Mouse (Mus musculus): ENCODE measurements around the gene Grifin. TPM values are rescaled to one million over a fixed set of nuclear protein-coding genes. Genes with fewer than 3 reads are reported as not detected.

The Grifin gene
- polyA plus RNA-seq (2015; fragmentation: Nextera tagmentation; extraction: Ambion mirVana), result not detected in 2 replicates

- Histone ChIP-seq H3K4me1 (replicated peaks) (peaks cover 29% of the 10 kb centered on the region), H3K4me2 (replicated peaks) (no peak within 1 kb of the TSS), H3K27me3 (0 out of 2 replicates have a peak, but pooled peaks cover 3% of the 10 kb centered on the region), H3K9me3 (no peaks in the 10 kb centered on the region), H3K27ac (no peak within 1 kb of the TSS), H3K4me3 (replicated peaks) (no peak within 1 kb of the TSS), H3K9ac (replicated peaks) (0 out of 2 replicates have a peak within 1 kb of the TSS, but pooled peaks have one; percentile 2), H3K36me3 (no peaks in the 10 kb centered on the region)
- 94% methylated on average over 4 of the region's 4 CpGs for WGBS
- ATAC-seq, result no peak; the same call in 1 of the 2 replicates
Measured at GRCm38 (mm10) chr5:140564896-140565295, at the start of gene Grifin. Grifin (minus strand) TSS chr5:140565071.

- Histone ChIP-seq H3K4me1 (replicated peaks) (peaks cover 54% of the 10 kb centered on the region), H3K9ac (replicated peaks) (no peak overlapping the region), H3K4me3 (replicated peaks) (no peak overlapping the region), H3K36me3 (peaks cover 27% of the 10 kb centered on the region), H3K9me3 (no peaks in the 10 kb centered on the region), H3K27me3 (no peaks in the 10 kb centered on the region), H3K27ac (peak overlapping the region; percentile 56; the same call in 1 of the 2 replicates), H3K4me2 (replicated peaks) (no peak overlapping the region)
- no peak for ATAC-seq
- 97% methylated on average over 10 of the region's 10 CpGs for WGBS
Measured at GRCm38 (mm10) chr5:140614141-140614540, 49.3 kb upstream of the Grifin start.

GRCm38 (mm10) chr5:140612191-140612590 lies 47.3 kb upstream of the Grifin start:
- Histone ChIP-seq H3K4me1 (replicated peaks) (peaks cover 74% of the 10 kb centered on the region), H3K4me3 (replicated peaks) (peak overlapping the region; percentile 52), H3K4me2 (replicated peaks) (peak overlapping the region; percentile 66), H3K27ac (peak overlapping the region; percentile 96), H3K27me3 (0 out of 2 replicates have a peak, but pooled peaks cover 3% of the 10 kb centered on the region), H3K36me3 (peaks cover 27% of the 10 kb centered on the region), H3K9me3 (no peaks in the 10 kb centered on the region), H3K9ac (replicated peaks) (peak overlapping the region; percentile 76)
- 17% methylated on average over 18 of the region's 18 CpGs for WGBS
- no peak for ATAC-seq

GRCm38 (mm10) chr5:140611611-140612185 lies 46.8 kb upstream of the Grifin start:
- Histone ChIP-seq H3K27me3 (0 out of 2 replicates have a peak, but pooled peaks cover 7% of the 10 kb centered on the region), H3K4me3 (replicated peaks) (peak overlapping the region; percentile 52), H3K9ac (replicated peaks) (peak overlapping the region; percentile 76), H3K4me1 (replicated peaks) (peaks cover 79% of the 10 kb centered on the region), H3K27ac (peak overlapping the region; percentile 96), H3K4me2 (replicated peaks) (peak overlapping the region; percentile 66), H3K36me3 (peaks cover 27% of the 10 kb centered on the region), H3K9me3 (no peaks in the 10 kb centered on the region)
- 3% methylated on average over 15 of the region's 15 CpGs for WGBS
- peak; percentile 16; the same call in 1 of the 2 replicates for ATAC-seq

- peak; percentile 65 for ATAC-seq
- peaks cover 85% of the 10 kb centered on the region for H3K4me1 ChIP-seq (replicated peaks)
- peaks cover 27% of the 10 kb centered on the region for H3K36me3 ChIP-seq
- H3K4me3 ChIP-seq (replicated peaks), result peak overlapping the region; percentile 52
- H3K9me3 ChIP-seq, result no peaks in the 10 kb centered on the region
- H3K4me2 ChIP-seq (replicated peaks), result peak overlapping the region; percentile 66
- peaks cover 10% of the 10 kb centered on the region for H3K27me3 ChIP-seq
- WGBS, result under 1% methylated on average over 21 of the region's 21 CpGs
- H3K27ac ChIP-seq, result peak overlapping the region; percentile 96
- peak overlapping the region; percentile 76 for H3K9ac ChIP-seq (replicated peaks)
Measured at GRCm38 (mm10) chr5:140611021-140611583, 46.2 kb upstream of the Grifin start.

- ATAC-seq, result 0 out of 2 replicates have a peak, but pooled peaks have one; percentile 15
- Histone ChIP-seq H3K4me2 (replicated peaks) (peak overlapping the region; percentile 66), H3K4me1 (replicated peaks) (peaks cover 91% of the 10 kb centered on the region), H3K27ac (peak overlapping the region; percentile 96), H3K4me3 (replicated peaks) (peak overlapping the region; percentile 52), H3K9me3 (no peaks in the 10 kb centered on the region), H3K36me3 (peaks cover 27% of the 10 kb centered on the region), H3K27me3 (peaks cover 17% of the 10 kb centered on the region), H3K9ac (replicated peaks) (peak overlapping the region; percentile 76)
- WGBS, result 1% methylated on average over 30 of the region's 30 CpGs
Measured at GRCm38 (mm10) chr5:140610273-140611011, 45.6 kb upstream of the Grifin start.

GRCm38 (mm10) chr5:140609511-140610272 lies 44.8 kb upstream of the Grifin start:
- H3K4me3 ChIP-seq (replicated peaks), result peak overlapping the region; percentile 52
- H3K27ac ChIP-seq, result peak overlapping the region; percentile 96
- 3% methylated on average over 13 of the region's 13 CpGs for WGBS
- peak overlapping the region; percentile 76 for H3K9ac ChIP-seq (replicated peaks)
- H3K9me3 ChIP-seq, result no peaks in the 10 kb centered on the region
- peaks cover 24% of the 10 kb centered on the region for H3K36me3 ChIP-seq
- H3K4me2 ChIP-seq (replicated peaks), result peak overlapping the region; percentile 66
- H3K27me3 ChIP-seq, result peaks cover 24% of the 10 kb centered on the region
- H3K4me1 ChIP-seq (replicated peaks), result peaks cover 90% of the 10 kb centered on the region
- no peak for ATAC-seq

GRCm38 (mm10) chr5:140608634-140609015 lies 43.8 kb upstream of the Grifin start:
- H3K4me1 ChIP-seq (replicated peaks), result peaks cover 81% of the 10 kb centered on the region
- under 1% methylated on average over 16 of the region's 16 CpGs for WGBS
- H3K4me2 ChIP-seq (replicated peaks), result peak overlapping the region; percentile 66
- H3K27me3 ChIP-seq, result peaks cover 29% of the 10 kb centered on the region
- no peaks in the 10 kb centered on the region for H3K9me3 ChIP-seq
- peak overlapping the region; percentile 96 for H3K27ac ChIP-seq
- H3K9ac ChIP-seq (replicated peaks), result peak overlapping the region; percentile 76
- peak overlapping the region; percentile 52 for H3K4me3 ChIP-seq (replicated peaks)
- peaks cover 13% of the 10 kb centered on the region for H3K36me3 ChIP-seq
- peak; percentile 24 for ATAC-seq

- Histone ChIP-seq H3K4me2 (replicated peaks) (peak overlapping the region; percentile 66), H3K9me3 (no peaks in the 10 kb centered on the region), H3K9ac (replicated peaks) (peak overlapping the region; percentile 76), H3K27me3 (peaks cover 29% of the 10 kb centered on the region), H3K4me1 (replicated peaks) (peaks cover 81% of the 10 kb centered on the region), H3K36me3 (peaks cover 8% of the 10 kb centered on the region), H3K27ac (peak overlapping the region; percentile 96), H3K4me3 (replicated peaks) (peak overlapping the region; percentile 52)
- no peak for ATAC-seq
- WGBS, result 0% methylated on average over 17 of the region's 17 CpGs
Measured at GRCm38 (mm10) chr5:140607836-140608633, 43.2 kb upstream of the Grifin start.

- under 1% methylated on average over 91 of the region's 91 CpGs for WGBS
- ATAC-seq, result peak; percentile 51
- Histone ChIP-seq H3K4me3 (replicated peaks) (peak within 1 kb of the TSS; percentile 52), H3K27me3 (peaks cover 29% of the 10 kb centered on the region), H3K9ac (replicated peaks) (peak within 1 kb of the TSS; percentile 76), H3K27ac (peak within 1 kb of the TSS; percentile 96), H3K36me3 (0 out of 2 replicates have a peak, but pooled peaks cover under 1% of the 10 kb centered on the region), H3K4me1 (replicated peaks) (peaks cover 74% of the 10 kb centered on the region), H3K9me3 (no peaks in the 10 kb centered on the region), H3K4me2 (replicated peaks) (peak within 1 kb of the TSS; percentile 66)
Measured at GRCm38 (mm10) chr5:140607001-140607835, 42.3 kb upstream of the Grifin start, which contains the start of gene Lfng. Lfng (plus strand) TSS chr5:140607320.
